Mouse (Mus musculus) hindbrain, embryonic 15.5 days (tissue): ENCODE data around the gene Igfbp7. TPM values are rescaled to one million over a fixed set of nuclear protein-coding genes. Genes with fewer than 3 reads are reported as not detected.

Experiments used
- ATAC-seq: fragments of 200-750 bp; cut with Nextera tagmentation; 2 replicates; pipeline ENCODE4 v1.8.0; 2017; ENCODE audit warnings: low read depth, moderate number of reproducible peaks, moderate TSS enrichment; ENCODE audit not compliant: low FRiP score
- H3K27ac ChIP-seq: fragments of 300-500 bp; sonication (generic); replicated peaks from 2 replicates; pipeline ENCODE4 v1.5.1; 2015; ENCODE audit warnings: mild to moderate bottlenecking, inconsistent platforms
- H3K27me3 ChIP-seq: fragments of 300-500 bp; sonication (generic); 2 replicates; pipeline ENCODE4 v1.6.1; 2015; ENCODE audit warnings: control low read depth, inconsistent platforms
- H3K36me3 ChIP-seq: fragments of 300-500 bp; sonication (generic); 2 replicates; pipeline ENCODE4 v1.6.1; 2015; ENCODE audit warnings: control low read depth, inconsistent platforms
- H3K4me1 ChIP-seq: fragments of 300-500 bp; sonication (generic); replicated peaks from 2 replicates; pipeline ENCODE4 v1.6.1; 2015; ENCODE audit warnings: control low read depth, inconsistent platforms
- H3K4me2 ChIP-seq: fragments of 300-500 bp; sonication (generic); 2 replicates; pipeline ENCODE4 v1.6.1; 2015; ENCODE audit warnings: moderate library complexity, mild to moderate bottlenecking, inconsistent platforms
- H3K4me3 ChIP-seq: fragments of 300-500 bp; sonication (generic); 2 replicates; pipeline ENCODE4 v1.5.1; 2015; ENCODE audit warnings: mild to moderate bottlenecking, inconsistent platforms
- H3K9ac ChIP-seq: fragments of 300-500 bp; sonication (generic); 2 replicates; pipeline ENCODE4 v1.6.1; 2015; ENCODE audit warnings: inconsistent platforms
- H3K9me3 ChIP-seq: fragments of 300-500 bp; sonication (generic); 2 replicates; pipeline ENCODE4 v1.6.1; 2016; ENCODE audit warnings: control low read depth, inconsistent platforms
- WGBS: fragments of 180-500 bp; shearing (Covaris S2); methylation state at CpG from one replicate; pipeline ENCODE4 v1.1.7; 2015; 5-methylcytosine and 5-hydroxymethylcytosine counted together
- polyA plus RNA-seq: library from polyadenylated mRNA; unstranded; fragments of >200 nt; fragmentation: Nextera tagmentation; extraction: Ambion mirVana; gene quantifications from 2 replicates; pipeline ENCODE4 v1.2.1, GENCODE M21; 2015

Igfbp7 gene
- polyA plus RNA-seq, 1 experiment from 2014 or later, result 72.6 TPM

DNA sequence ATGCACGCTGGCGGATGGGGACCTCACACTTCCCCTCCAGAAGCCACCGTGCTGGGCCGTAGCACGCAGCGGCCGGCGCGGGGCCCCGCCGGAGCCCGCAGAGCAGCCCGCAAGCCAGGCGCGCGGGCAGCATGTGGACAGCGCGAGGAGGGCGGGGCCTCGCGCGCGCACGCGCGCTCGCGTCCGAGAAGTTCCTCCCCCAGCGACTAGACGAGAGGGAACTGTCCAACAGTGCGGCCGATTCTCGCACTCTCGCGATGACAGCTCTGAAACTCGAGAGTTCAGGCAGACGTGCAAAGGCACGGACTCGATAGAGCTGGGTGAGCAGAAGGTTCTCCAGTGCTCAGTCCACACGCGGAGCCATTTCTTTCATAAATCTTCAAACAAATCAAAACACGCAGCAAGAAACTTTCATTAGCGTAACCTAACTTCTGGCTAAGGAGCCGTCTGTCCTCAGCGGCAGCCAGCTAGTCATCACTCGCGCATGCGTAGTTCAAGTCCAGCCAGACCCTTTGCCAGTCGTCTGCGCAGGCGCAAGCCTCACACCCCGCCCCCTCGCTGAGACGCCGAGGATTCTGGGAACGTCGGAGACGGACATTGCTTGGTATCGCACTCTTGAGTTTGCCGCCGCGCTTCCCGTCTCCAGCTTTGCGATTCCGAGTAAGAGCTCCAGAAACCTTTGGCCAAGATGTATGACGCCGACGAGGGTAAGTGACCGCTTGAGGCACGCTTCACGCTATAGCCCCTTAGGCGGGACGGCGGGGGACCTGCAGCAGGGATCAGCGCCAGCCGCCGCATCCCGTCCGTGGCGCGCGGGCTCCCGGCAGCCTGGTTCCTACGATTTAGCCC, 97.7 kb downstream of the Igfbp7 start, which contains the start of the genes Noa1 and Polr2b:
Gene Noa1 (minus strand): TSS at position 161 of the 849 bp plus-strand sequence.
Gene Polr2b (plus strand): TSS at position 224 of the 849 bp plus-strand sequence.
- Histone ChIP-seq H3K27ac (peak within 1 kb of the TSS; percentile 94), H3K9ac (peak within 1 kb of the TSS; percentile 88), H3K27me3 (no peaks in the 10 kb centered on the region), H3K4me2 (peak within 1 kb of the TSS; percentile 89), H3K4me3 (peak within 1 kb of the TSS; percentile 91), H3K9me3 (no peaks in the 10 kb centered on the region), H3K4me1 (peaks cover 33% of the 10 kb centered on the region), H3K36me3 (peaks cover 26% of the 10 kb centered on the region)
- WGBS, result under 1% methylated on average over 84 of the region's 85 CpGs
- peak; percentile 97 for ATAC-seq

DNA sequence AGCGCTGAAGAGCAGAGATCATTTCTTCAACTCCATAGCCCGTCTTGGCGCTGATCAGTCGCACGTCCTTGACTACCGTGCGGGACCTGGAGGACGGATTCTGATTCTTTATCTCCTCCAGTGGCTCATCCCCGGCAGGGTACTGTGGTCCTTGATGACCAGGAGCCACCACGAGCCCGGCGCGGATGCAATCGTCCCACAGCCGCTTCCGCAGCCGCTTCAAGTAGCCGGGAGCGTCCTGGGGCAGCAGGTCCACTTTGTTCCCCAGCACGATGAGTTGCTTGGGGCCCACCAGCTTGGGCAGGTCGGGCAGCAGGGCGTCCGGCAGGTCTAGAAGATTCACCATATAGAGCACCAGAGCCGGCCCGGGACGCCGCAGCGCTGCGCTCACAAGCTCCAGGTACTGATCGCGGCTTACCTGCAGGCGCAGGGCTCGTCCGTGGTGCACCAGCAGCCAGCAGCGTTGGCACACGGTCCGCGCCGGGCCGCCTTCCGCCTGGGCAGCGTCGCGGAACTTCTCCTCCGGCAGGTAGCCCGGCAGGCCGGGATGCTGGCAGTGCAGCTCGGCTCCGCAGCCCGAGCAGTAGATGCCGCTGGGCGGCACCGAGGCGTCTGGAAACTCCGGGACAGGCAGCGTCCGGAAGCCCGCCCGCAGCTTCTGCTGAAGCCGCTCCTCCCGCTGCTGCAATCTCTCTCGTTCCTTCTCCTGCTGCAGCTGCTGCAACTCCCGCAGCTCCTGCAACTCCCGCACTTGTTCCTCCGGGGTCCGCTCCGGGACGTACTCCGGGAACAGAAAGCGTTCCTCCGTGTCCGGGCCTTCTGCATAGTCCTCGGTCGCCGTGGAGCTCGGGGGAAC, 98.6 kb downstream of the Igfbp7 start:
- H3K36me3 ChIP-seq, result peaks cover 25% of the 10 kb centered on the region
- peaks cover 33% of the 10 kb centered on the region for H3K4me1 ChIP-seq
- H3K9ac ChIP-seq, result peak overlapping the region; percentile 88
- peak overlapping the region; percentile 91 for H3K4me3 ChIP-seq
- 0% methylated on average over 76 of the region's 76 CpGs for WGBS
- H3K27me3 ChIP-seq, result no peaks in the 10 kb centered on the region
- H3K4me2 ChIP-seq, result peak overlapping the region; percentile 89
- no peaks in the 10 kb centered on the region for H3K9me3 ChIP-seq
- H3K27ac ChIP-seq, result peak overlapping the region; percentile 94
- peak; percentile 7; the same call in 1 of the 2 replicates for ATAC-seq

DNA sequence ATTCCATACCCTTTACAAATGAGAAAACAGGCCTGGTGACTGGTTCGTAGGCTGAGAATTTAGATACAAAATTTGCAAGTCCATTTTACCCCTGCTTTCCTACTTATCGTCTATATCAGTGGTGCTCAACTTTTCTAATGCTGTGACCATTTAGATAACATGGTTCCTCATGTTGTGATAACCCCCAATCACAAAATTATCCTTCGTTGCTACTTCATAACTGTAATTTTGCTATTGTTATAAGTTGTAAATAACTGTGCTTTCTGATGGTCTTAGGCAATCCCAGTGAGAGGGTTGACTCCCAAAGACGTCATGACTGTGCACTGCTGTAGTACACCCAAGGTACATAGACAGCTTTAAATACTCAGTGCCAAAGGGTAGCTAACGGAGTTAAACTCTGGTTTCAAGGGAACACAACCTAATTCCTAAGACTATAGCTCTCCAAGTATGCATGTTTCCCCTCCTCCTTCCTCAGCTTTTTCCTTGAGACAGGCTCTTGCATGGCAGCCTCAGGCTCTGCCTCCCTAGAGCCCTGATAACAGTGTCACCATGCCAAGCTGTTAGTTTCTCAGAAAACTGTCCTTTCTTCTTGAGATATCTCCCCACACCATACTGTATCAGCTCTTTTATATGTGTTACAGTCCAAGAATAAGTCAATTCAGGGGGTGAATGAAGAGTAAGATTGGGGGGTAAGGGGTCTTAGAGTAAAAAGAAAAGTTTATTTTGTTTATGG, 99.9 kb downstream of the Igfbp7 start:
- no peak for ATAC-seq

DNA sequence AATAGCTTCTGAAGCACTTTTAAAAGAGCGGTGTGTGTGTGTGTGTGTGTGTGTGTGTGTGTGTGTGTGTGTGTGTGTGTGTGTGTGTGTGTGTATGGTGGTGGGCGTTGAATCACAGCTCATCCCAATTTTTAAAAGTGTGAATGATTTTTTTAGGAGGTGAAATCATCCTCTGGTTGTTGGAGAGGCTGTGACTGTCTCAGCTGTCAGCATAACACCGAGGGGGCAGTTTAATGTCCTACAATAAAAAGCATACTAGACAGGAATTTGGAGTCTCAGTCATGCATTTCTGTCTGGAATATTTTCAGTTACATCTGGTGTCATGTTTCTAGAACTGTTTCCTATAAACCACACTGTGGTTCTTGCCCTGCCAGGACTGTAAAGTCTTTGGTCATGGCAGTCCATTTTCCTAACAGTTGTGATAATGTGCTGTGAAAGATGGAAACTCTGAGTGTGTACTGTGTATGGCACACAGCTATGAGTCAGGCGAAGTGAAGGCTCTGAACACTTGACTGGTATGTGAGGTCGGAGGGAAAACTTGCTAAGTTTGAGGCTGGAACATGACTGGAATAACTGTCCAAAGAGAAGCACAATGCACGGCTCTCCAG, 106.4 kb downstream of the Igfbp7 start:
- Histone ChIP-seq H3K27me3 (no peaks in the 10 kb centered on the region), H3K9me3 (no peaks in the 10 kb centered on the region), H3K4me1 (no peaks in the 10 kb centered on the region), H3K9ac (no peak overlapping the region), H3K36me3 (peaks cover 59% of the 10 kb centered on the region), H3K4me2 (no peak overlapping the region), H3K4me3 (no peak overlapping the region), H3K27ac (no peak overlapping the region)
- WGBS, result 96% methylated on average over 6 of the region's 6 CpGs
- no peak for ATAC-seq

More for the DNA sequence above, 99.9 kb downstream of the Igfbp7 start:
- no peaks in the 10 kb centered on the region for H3K9me3 ChIP-seq
- no peak overlapping the region for H3K27ac ChIP-seq
- peak overlapping the region; percentile 91 for H3K4me3 ChIP-seq
- WGBS, result 85% methylated on average over 5 of the region's 5 CpGs
- peak overlapping the region; percentile 89 for H3K4me2 ChIP-seq
- H3K9ac ChIP-seq, result peak overlapping the region; percentile 88
- H3K27me3 ChIP-seq, result no peaks in the 10 kb centered on the region
- peaks cover 31% of the 10 kb centered on the region for H3K36me3 ChIP-seq
- H3K4me1 ChIP-seq, result peaks cover 33% of the 10 kb centered on the region

DNA sequence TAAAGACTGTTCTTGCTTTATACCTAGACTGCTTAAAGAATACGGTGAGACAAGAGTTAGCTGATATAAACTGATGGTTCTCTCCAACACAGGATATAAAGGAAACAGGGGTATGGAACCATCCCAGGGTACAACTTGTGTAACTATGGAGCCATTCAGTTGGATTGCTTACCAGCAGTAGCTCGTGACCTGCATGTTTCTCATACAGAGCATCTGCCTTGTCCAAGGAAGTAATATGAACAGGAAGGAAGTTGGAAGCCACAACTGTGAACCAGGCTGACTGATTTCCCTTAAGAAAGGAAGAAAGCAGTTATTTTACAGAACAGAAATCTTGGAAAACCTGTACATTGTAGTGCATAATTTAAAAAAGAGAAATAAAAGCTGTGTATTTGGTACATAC, 108.4 kb downstream of the Igfbp7 start:
- 95% methylated on average over 2 of the region's 2 CpGs for WGBS

More for the DNA sequence above, 108.4 kb downstream of the Igfbp7 start:
- Histone ChIP-seq H3K27ac (no peak overlapping the region), H3K4me1 (no peaks in the 10 kb centered on the region), H3K27me3 (no peaks in the 10 kb centered on the region), H3K4me3 (no peak overlapping the region), H3K36me3 (peaks cover 54% of the 10 kb centered on the region), H3K4me2 (no peak overlapping the region), H3K9me3 (no peaks in the 10 kb centered on the region), H3K9ac (no peak overlapping the region)
- ATAC-seq, result no peak

Other genes starting within 250 kb of the Igfbp7 start
- gene Spink2, start 196.6 kb downstream of the Igfbp7 start, polyA plus RNA-seq, result 0.90 and 1.3 TPM in 2 replicates
- 6.8 and 7.1 TPM in 2 replicates for gene Rest, start 142.6 kb downstream of the Igfbp7 start, polyA plus RNA-seq
- 35.0 and 35.6 TPM in 2 replicates for gene Noa1, start 98.0 kb downstream of the Igfbp7 start, polyA plus RNA-seq
- 56.8 and 57.9 TPM in 2 replicates for gene Polr2b, start 97.9 kb downstream of the Igfbp7 start, polyA plus RNA-seq